18 mouse cellular contexts compared by ENCODE assay signal in genomic region chr6:148413638-148414037, GRCm38 (mm10). TPM values are rescaled to one million over a fixed set of nuclear protein-coding genes. Genes with fewer than 3 reads are reported as not detected.
DNase-seq lines count a peak whose midpoint lies in the region; ATAC-seq and TF ChIP-seq lines count a peak whose summit lies in the region.
"Had no signal": no experiment of that assay in that cellular context is flagged by ENCODE, and none has a peak within 500 bp of the region (broad histone marks: within the 10 kb centered on the region; RNA-seq: fewer than 3 reads in every experiment).

No protein-coding gene starts in this region.

- TF ChIP-seq EP300 in stomach, postnatal 0 days (optimal IDR thresholded peaks at IDR 0.05): no peak

- no peak overlapping the region for H3K4me2 ChIP-seq in kidney, postnatal 0 days (ENCODE audit: low read length)
- no peak overlapping the region for H3K4me2 ChIP-seq in stomach, postnatal 0 days (replicated peaks; ENCODE audit: low read depth)
- H3K4me2 ChIP-seq: forebrain, embryonic 12.5 days; heart, embryonic 13.5 days had no signal

- no peaks in the 10 kb centered on the region for H3K4me1 ChIP-seq in kidney, postnatal 0 days (replicated peaks; ENCODE audit: insufficient read depth, low read length)
- H3K4me1 ChIP-seq in stomach, postnatal 0 days (replicated peaks; ENCODE audit: control insufficient read depth, insufficient read depth): no peaks in the 10 kb centered on the region

- H3K27me3 ChIP-seq in kidney, postnatal 0 days (ENCODE audit: insufficient read depth, low read length): no peaks in the 10 kb centered on the region
- H3K27me3 ChIP-seq in stomach, postnatal 0 days (ENCODE audit: control insufficient read depth, insufficient read depth, low read length): no peaks in the 10 kb centered on the region
- H3K27me3 ChIP-seq: forebrain, embryonic 12.5 days; heart, embryonic 13.5 days had no signal

- no peak overlapping the region for H3K9ac ChIP-seq in kidney, postnatal 0 days (ENCODE audit: low read depth, low read length)
- no peak overlapping the region for H3K9ac ChIP-seq in stomach, postnatal 0 days (ENCODE audit: low read length)
- H3K9ac ChIP-seq: forebrain, embryonic 12.5 days; heart, embryonic 13.5 days had no signal

- H3K9me3 ChIP-seq in kidney, postnatal 0 days (replicated peaks; ENCODE audit: low read length): no peaks in the 10 kb centered on the region
- H3K9me3 ChIP-seq in stomach, postnatal 0 days (ENCODE audit: control insufficient read depth, low read length): no peaks in the 10 kb centered on the region
- H3K9me3 ChIP-seq: forebrain, embryonic 12.5 days; heart, embryonic 13.5 days had no signal

- ATAC-seq in kidney, postnatal 0 days (replicated peaks; ENCODE audit: low FRiP score, low read depth): no peak
- ATAC-seq in stomach, postnatal 0 days (ENCODE audit: low FRiP score, low TSS enrichment): no peak
- ATAC-seq: CD4-positive, CD25-positive, alpha-beta regulatory T cell, adult 4 months had no signal

- no peak overlapping the region for H3K27ac ChIP-seq in kidney, postnatal 0 days
- H3K27ac ChIP-seq in stomach, postnatal 0 days (replicated peaks): no peak overlapping the region
- H3K27ac ChIP-seq: forebrain, embryonic 12.5 days; heart, embryonic 13.5 days had no signal

- no peaks in the 10 kb centered on the region for H3K36me3 ChIP-seq in kidney, postnatal 0 days (ENCODE audit: insufficient read depth, low read length)
- peaks cover 2% of the 10 kb centered on the region; the same call in 1 of the 2 replicates for H3K36me3 ChIP-seq in stomach, postnatal 0 days (ENCODE audit: control insufficient read depth, insufficient read depth, low read length)
- H3K36me3 ChIP-seq: forebrain, embryonic 12.5 days had no signal

- DNase-seq in kidney, postnatal 0 days (ENCODE audit: low spot score): no peak
- no peak for DNase-seq in kidney, adult 11 months
- DNase-seq in thymus, postnatal 14 days: peak; percentile 26
- DNase-seq in thymus, postnatal 25 days: no peak
- peak; percentile 23 for DNase-seq in R1 (ENCODE audit: low read depth, low spot score)
- no peak for DNase-seq in stomach, postnatal 0 days (ENCODE audit: low spot score)
- DNase-seq in frontal cortex, postnatal 10 days (ENCODE audit: low spot score in 2 of 2): no peak
- DNase-seq in T-cell, adult 2 months (ENCODE audit: low spot score): no peak
- DNase-seq: cerebellum, adult 8-10 months; embryo, embryonic 11 days; gastrocnemius, postnatal 10 days; kidney, postnatal 14 days; lung, postnatal 14 days; midbrain, embryonic 14.5 days; right cerebral cortex, postnatal 14 days had no signal

- no peak overlapping the region for H3K4me3 ChIP-seq in kidney, postnatal 0 days (replicated peaks; ENCODE audit: low read depth, low read length)
- no peak overlapping the region for H3K4me3 ChIP-seq in stomach, postnatal 0 days (ENCODE audit: low read depth, low read length)
- H3K4me3 ChIP-seq: forebrain, embryonic 12.5 days; heart, embryonic 13.5 days had no signal

- TF ChIP-seq CTCF in kidney, postnatal 0 days (IDR thresholded peaks at IDR 0.05; ENCODE audit: low read depth): peak; percentile 16; the same call in 1 of the 2 replicates
- peak; percentile 44 for TF ChIP-seq CTCF in stomach, postnatal 0 days (IDR thresholded peaks at IDR 0.05; ENCODE audit: low read depth)

RNA-seq across cellular contexts. Expression of gene Tmtc1, which starts 30.6 kb away (rescaled TPM):
- polyA plus RNA-seq in kidney, postnatal 0 days (2015; fragmentation: Nextera tagmentation; extraction: Ambion mirVana): 1.1 and 1.4 TPM in 2 replicates
- 0.93 and 0.97 TPM in 2 replicates for polyA plus RNA-seq in stomach, postnatal 0 days (2015; fragmentation: Nextera tagmentation; extraction: Ambion mirVana)
- polyA plus RNA-seq: CD4-positive, CD25-positive, alpha-beta regulatory T cell, adult 4 months had no signal

Comparison
In these comparisons a context has a peak if more than half of its experiments do, and no peak if none do; other contexts are left out.
1. DNase-seq: peak in thymus, postnatal 14 days (single experiment) and R1 (single experiment); none in kidney, postnatal 0 days (single experiment), kidney, adult 11 months (single experiment), thymus, postnatal 25 days (single experiment), stomach, postnatal 0 days (single experiment), frontal cortex, postnatal 10 days (0 of 2) and T-cell, adult 2 months (single experiment).